In genomic region chr3:157492043-157492442, GRCm38 (mm10) we compare ENCODE assay signal across 17 mouse cellular contexts. TPM values are rescaled to one million over a fixed set of nuclear protein-coding genes. Genes with fewer than 3 reads are reported as not detected.
DNase-seq lines count a peak whose midpoint lies in the region; ATAC-seq lines count a peak whose summit lies in the region.
"Had no signal": no experiment of that assay in that cellular context is flagged by ENCODE, and none has a peak within 500 bp of the region (broad histone marks: within the 10 kb centered on the region; RNA-seq: fewer than 3 reads in every experiment).

No protein-coding gene starts in this region.

- H3K4me2 ChIP-seq in forebrain, embryonic 14.5 days (ENCODE audit: low read length) = no peak overlapping the region
- H3K4me2 ChIP-seq in forebrain, embryonic 11.5 days (ENCODE audit: low read depth, low read length, severe bottlenecking) = no peak overlapping the region
- H3K4me2 ChIP-seq: heart, embryonic 12.5 days; hindbrain, embryonic 14.5 days; intestine, embryonic 15.5 days had no signal

- H3K27ac ChIP-seq in forebrain, embryonic 14.5 days (ENCODE audit: low read depth, low read length) = no peak overlapping the region
- H3K27ac ChIP-seq in forebrain, embryonic 11.5 days (ENCODE audit: low read depth, low read length) = no peak overlapping the region
- H3K27ac ChIP-seq: hindbrain, embryonic 10.5 days; hindbrain, embryonic 14.5 days; intestine, embryonic 15.5 days had no signal

- H3K9ac ChIP-seq in forebrain, embryonic 14.5 days (ENCODE audit: low read length) = no peak overlapping the region
- no peak overlapping the region for H3K9ac ChIP-seq in forebrain, embryonic 11.5 days (ENCODE audit: low read length)
- H3K9ac ChIP-seq: heart, embryonic 12.5 days; hindbrain, embryonic 14.5 days; intestine, embryonic 15.5 days had no signal

- 0 out of 2 replicates have a peak, but pooled peaks cover 2% of the 10 kb centered on the region for H3K4me1 ChIP-seq in forebrain, embryonic 14.5 days (ENCODE audit: control insufficient read depth, insufficient read depth, low read length)
- H3K4me1 ChIP-seq in forebrain, embryonic 11.5 days (replicated peaks; ENCODE audit: control insufficient read depth, insufficient read depth, low read length) = no peaks in the 10 kb centered on the region
- H3K4me1 ChIP-seq: hindbrain, embryonic 10.5 days; intestine, embryonic 15.5 days had no signal

- no peak overlapping the region for H3K4me3 ChIP-seq in forebrain, embryonic 14.5 days (ENCODE audit: low read depth, low read length)
- no peak overlapping the region for H3K4me3 ChIP-seq in forebrain, embryonic 11.5 days (ENCODE audit: low read depth, low read length)
- H3K4me3 ChIP-seq: heart, embryonic 12.5 days; hindbrain, embryonic 10.5 days; intestine, embryonic 15.5 days had no signal

- peak; percentile 13 for DNase-seq in forebrain, embryonic 14.5 days (ENCODE audit: low spot score)
- no peak for DNase-seq in forebrain, embryonic 11.5 days (ENCODE audit: low spot score)
- DNase-seq in Muller cell, postnatal 12 days (ENCODE audit: inconsistent ontology term) = peak; percentile 5
- peak; percentile 4 for DNase-seq in brain, embryonic 18.5 days (ENCODE audit: low read depth, low spot score)
- peak; percentile 67 for DNase-seq in retina, postnatal 1 day
- no peak for DNase-seq in cerebellum, postnatal 10 days
- DNase-seq: adrenal gland, adult 2 months; adrenal gland, postnatal 25 days; cerebellum, adult 11 months; cerebellum, adult 8-10 months; cerebellum, postnatal 25 days; gastrocnemius, postnatal 14 days had no signal

- H3K36me3 ChIP-seq in forebrain, embryonic 14.5 days (ENCODE audit: control insufficient read depth, insufficient read depth, low read length) = no peaks in the 10 kb centered on the region
- H3K36me3 ChIP-seq in forebrain, embryonic 11.5 days (ENCODE audit: control insufficient read depth, insufficient read depth, low read length) = no peaks in the 10 kb centered on the region
- H3K36me3 ChIP-seq: heart, embryonic 12.5 days; hindbrain, embryonic 10.5 days; intestine, embryonic 15.5 days had no signal

- no peaks in the 10 kb centered on the region for H3K9me3 ChIP-seq in forebrain, embryonic 14.5 days (replicated peaks; ENCODE audit: control insufficient read depth, low read length)
- H3K9me3 ChIP-seq in forebrain, embryonic 11.5 days (ENCODE audit: control insufficient read depth, low read length) = no peaks in the 10 kb centered on the region
- H3K9me3 ChIP-seq: heart, embryonic 12.5 days; hindbrain, embryonic 10.5 days; intestine, embryonic 15.5 days had no signal

- no peak for ATAC-seq in forebrain, embryonic 14.5 days
- ATAC-seq in forebrain, embryonic 11.5 days (replicated peaks; ENCODE audit: low FRiP score) = no peak
- ATAC-seq: intestine, embryonic 15.5 days had no signal

- WGBS in forebrain, embryonic 14.5 days = 66% methylated on average over 4 of the region's 4 CpGs
- 59% methylated on average over 4 of the region's 4 CpGs for WGBS in forebrain, embryonic 11.5 days

- H3K27me3 ChIP-seq in forebrain, embryonic 14.5 days (replicated peaks; ENCODE audit: control insufficient read depth, insufficient read depth, low read length) = no peaks in the 10 kb centered on the region
- H3K27me3 ChIP-seq in forebrain, embryonic 11.5 days (ENCODE audit: control insufficient read depth, insufficient read depth, low read length) = no peaks in the 10 kb centered on the region
- H3K27me3 ChIP-seq: CH12.LX; heart, embryonic 12.5 days; intestine, embryonic 15.5 days had no signal

RNA-seq across cellular contexts. Expression of gene Zranb2, which starts 41.9 kb away (rescaled TPM):
- polyA plus RNA-seq in forebrain, embryonic 14.5 days (2014; fragmentation: Nextera tagmentation; extraction: Ambion mirVana) = 105 and 121 TPM in 2 replicates
- 148 and 174 TPM in 2 replicates for polyA plus RNA-seq in forebrain, embryonic 11.5 days (2014; fragmentation: Nextera tagmentation; extraction: Ambion mirVana)

Comparison
In these comparisons a context has a peak if more than half of its experiments do, and no peak if none do; other contexts are left out.
1. DNase-seq: peak in forebrain, embryonic 14.5 days (single experiment), Muller cell, postnatal 12 days (single experiment), brain, embryonic 18.5 days (single experiment) and retina, postnatal 1 day (single experiment); none in forebrain, embryonic 11.5 days (single experiment) and cerebellum, postnatal 10 days (0 of 2).